ENCODE assay signal across 16 mouse cellular contexts in the genomic region with DNA sequence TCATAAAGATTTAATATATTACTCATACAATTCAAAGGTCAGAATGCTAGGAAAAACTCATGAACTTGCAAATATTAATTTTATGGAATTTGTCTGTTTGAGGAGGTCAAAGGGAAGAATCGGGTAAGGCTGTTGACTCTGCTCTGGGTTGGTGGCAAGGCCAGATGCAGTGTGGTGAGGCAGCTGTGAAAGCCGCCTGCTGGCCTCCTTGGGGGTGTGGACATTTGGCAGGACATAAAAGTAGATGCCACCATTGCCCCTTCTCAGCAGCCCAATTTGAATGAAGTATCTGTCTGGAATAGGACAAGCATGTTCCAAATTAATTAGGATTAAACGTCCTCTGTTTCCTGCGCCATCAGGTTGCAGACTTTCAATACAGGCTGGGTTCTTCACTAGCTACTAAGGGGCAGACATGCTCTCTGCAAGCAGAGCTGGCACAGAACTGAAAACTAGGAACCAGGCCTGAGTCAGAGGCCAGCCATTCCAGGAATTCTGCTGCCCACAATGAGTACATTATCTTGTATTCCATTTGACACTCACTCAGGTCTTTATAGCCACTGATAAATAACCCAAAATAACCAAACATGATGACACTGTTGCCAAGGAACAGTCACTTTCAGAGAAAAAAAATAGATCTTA. TPM values are rescaled to one million over a fixed set of nuclear protein-coding genes. Genes with fewer than 3 reads are reported as not detected.
DNase-seq lines count a peak whose midpoint lies in the region; ATAC-seq and TF ChIP-seq lines count a peak whose summit lies in the region.
"Had no signal": no experiment of that assay in that cellular context is flagged by ENCODE, and none has a peak within 500 bp of the region (broad histone marks: within the 10 kb centered on the region; RNA-seq: fewer than 3 reads in every experiment).

No protein-coding gene starts in this region.

- H3K27ac ChIP-seq in intestine, embryonic 16.5 days (ENCODE audit: low read length) = no peak overlapping the region
- no peak overlapping the region for H3K27ac ChIP-seq in intestine, embryonic 15.5 days
- peak overlapping the region; percentile 95 for H3K27ac ChIP-seq in heart, embryonic 12.5 days (ENCODE audit: poor library complexity, severe bottlenecking)
- H3K27ac ChIP-seq in hindbrain, embryonic 13.5 days = no peak overlapping the region
- H3K27ac ChIP-seq: embryonic facial prominence, embryonic 15.5 days; liver, embryonic 15.5 days; macrophage; midbrain, embryonic 13.5 days had no signal

- ATAC-seq in intestine, embryonic 16.5 days = 0 out of 2 replicates have a peak, but pooled peaks have one; percentile 16
- no peak for ATAC-seq in intestine, embryonic 15.5 days
- ATAC-seq in heart, embryonic 12.5 days (ENCODE audit: insufficient number of reproducible peaks, low FRiP score) = peak; percentile 72
- ATAC-seq in hindbrain, embryonic 13.5 days (ENCODE audit: low FRiP score) = no peak
- ATAC-seq: CD4-positive, CD25-positive, alpha-beta regulatory T cell, adult 4 months; forebrain, embryonic 14.5 days; midbrain, embryonic 13.5 days had no signal

- H3K79me2 ChIP-seq in myocyte (ENCODE audit: control insufficient read depth, insufficient read depth) = peaks cover 35% of the 10 kb centered on the region

- H3K4me2 ChIP-seq in intestine, embryonic 16.5 days (ENCODE audit: low read depth, low read length) = no peak overlapping the region
- H3K4me2 ChIP-seq in intestine, embryonic 15.5 days (replicated peaks) = no peak overlapping the region
- H3K4me2 ChIP-seq in heart, embryonic 12.5 days = peak overlapping the region; percentile 7; the same call in 1 of the 2 replicates
- peak overlapping the region; percentile 28 for H3K4me2 ChIP-seq in myocyte (ENCODE audit: low read depth)
- H3K4me2 ChIP-seq in hindbrain, embryonic 13.5 days = no peak overlapping the region
- H3K4me2 ChIP-seq: embryonic facial prominence, embryonic 15.5 days; liver, embryonic 15.5 days; midbrain, embryonic 13.5 days had no signal

- DNase-seq in adrenal gland, postnatal 25 days = peak; percentile 32
- no peak for DNase-seq in spleen, postnatal 4 days (ENCODE audit: low spot score in 2 of 2)
- DNase-seq: cerebellum, adult 11-12 months; gastrocnemius, postnatal 14 days; thymus, postnatal 25 days had no signal

- no peak overlapping the region for H3ac ChIP-seq in myocyte (ENCODE audit: control insufficient read depth, insufficient read length)

- WGBS in intestine, embryonic 16.5 days = 84% methylated on average over 4 of the region's 4 CpGs
- 90% methylated on average over 4 of the region's 4 CpGs for WGBS in intestine, embryonic 15.5 days
- 58% methylated on average over 4 of the region's 4 CpGs for WGBS in heart, embryonic 12.5 days
- 95% methylated on average over 4 of the region's 4 CpGs for WGBS in hindbrain, embryonic 13.5 days

- no peak overlapping the region for H3K9ac ChIP-seq in intestine, embryonic 16.5 days (ENCODE audit: low read depth, low read length)
- H3K9ac ChIP-seq in intestine, embryonic 15.5 days = no peak overlapping the region
- no peak overlapping the region for H3K9ac ChIP-seq in heart, embryonic 12.5 days
- H3K9ac ChIP-seq in hindbrain, embryonic 13.5 days = no peak overlapping the region
- H3K9ac ChIP-seq: embryonic facial prominence, embryonic 15.5 days; liver, embryonic 15.5 days; midbrain, embryonic 13.5 days had no signal

- H3K27me3 ChIP-seq in intestine, embryonic 16.5 days (replicated peaks; ENCODE audit: control insufficient read depth, insufficient read depth, low read length) = no peaks in the 10 kb centered on the region
- H3K27me3 ChIP-seq in intestine, embryonic 15.5 days (replicated peaks) = no peaks in the 10 kb centered on the region
- no peaks in the 10 kb centered on the region for H3K27me3 ChIP-seq in heart, embryonic 12.5 days (replicated peaks)
- H3K27me3 ChIP-seq in myocyte (ENCODE audit: control insufficient read depth, insufficient read depth, insufficient read length) = no peaks in the 10 kb centered on the region
- no peaks in the 10 kb centered on the region for H3K27me3 ChIP-seq in hindbrain, embryonic 13.5 days
- H3K27me3 ChIP-seq: embryonic facial prominence, embryonic 15.5 days; liver, embryonic 15.5 days; midbrain, embryonic 13.5 days had no signal

- no peak overlapping the region for H3K4me3 ChIP-seq in intestine, embryonic 16.5 days (ENCODE audit: low read length)
- H3K4me3 ChIP-seq in intestine, embryonic 15.5 days (replicated peaks) = no peak overlapping the region
- no peak overlapping the region for H3K4me3 ChIP-seq in heart, embryonic 12.5 days
- no peak overlapping the region for H3K4me3 ChIP-seq in myocyte
- no peak overlapping the region for H3K4me3 ChIP-seq in hindbrain, embryonic 13.5 days
- H3K4me3 ChIP-seq: embryonic facial prominence, embryonic 15.5 days; liver, embryonic 15.5 days; midbrain, embryonic 13.5 days had no signal

- H3K4me1 ChIP-seq in intestine, embryonic 16.5 days (ENCODE audit: control insufficient read depth, insufficient read depth, low read length) = no peaks in the 10 kb centered on the region
- H3K4me1 ChIP-seq in intestine, embryonic 15.5 days (replicated peaks) = no peaks in the 10 kb centered on the region
- peaks cover 3% of the 10 kb centered on the region for H3K4me1 ChIP-seq in heart, embryonic 12.5 days (replicated peaks)
- H3K4me1 ChIP-seq in hindbrain, embryonic 13.5 days (replicated peaks) = no peaks in the 10 kb centered on the region
- H3K4me1 ChIP-seq: embryonic facial prominence, embryonic 15.5 days; liver, embryonic 15.5 days; midbrain, embryonic 13.5 days had no signal

- H3K9me3 ChIP-seq in intestine, embryonic 16.5 days (ENCODE audit: control insufficient read depth, low read length) = no peaks in the 10 kb centered on the region
- H3K9me3 ChIP-seq in intestine, embryonic 15.5 days = no peaks in the 10 kb centered on the region
- no peaks in the 10 kb centered on the region for H3K9me3 ChIP-seq in heart, embryonic 12.5 days (replicated peaks)
- H3K9me3 ChIP-seq in hindbrain, embryonic 13.5 days = no peaks in the 10 kb centered on the region
- H3K9me3 ChIP-seq: embryonic facial prominence, embryonic 15.5 days; liver, embryonic 15.5 days; midbrain, embryonic 13.5 days had no signal

- no peak for TF ChIP-seq POLR2A in myocyte (IDR thresholded peaks at IDR 0.05; ENCODE audit: insufficient read length, low read depth)

- no peaks in the 10 kb centered on the region for H3K36me3 ChIP-seq in intestine, embryonic 16.5 days (ENCODE audit: control insufficient read depth, insufficient read depth, low read length)
- H3K36me3 ChIP-seq in intestine, embryonic 15.5 days = no peaks in the 10 kb centered on the region
- H3K36me3 ChIP-seq in heart, embryonic 12.5 days = peaks cover 14% of the 10 kb centered on the region
- peaks cover 21% of the 10 kb centered on the region for H3K36me3 ChIP-seq in myocyte (ENCODE audit: control insufficient read depth, insufficient read depth)
- 0 out of 2 replicates have a peak, but pooled peaks cover 2% of the 10 kb centered on the region for H3K36me3 ChIP-seq in hindbrain, embryonic 13.5 days
- H3K36me3 ChIP-seq: midbrain, embryonic 13.5 days had no signal

TF ChIP-seq in myocyte, 11 proteins besides CTCF, POLR2A, EP300 and RAD21:
- TF ChIP-seq MYOD1 (IDR thresholded peaks at IDR 0.05; ENCODE audit: control insufficient read depth in 1 of 3, insufficient read length in 2 of 3, low read depth in 2 of 3) (peak in 2 of 3 experiments; percentile 70 to 78), REST (IDR thresholded peaks at IDR 0.05; ENCODE audit: insufficient read depth, insufficient read length) (no peak), POLR2AphosphoS2 (IDR thresholded peaks at IDR 0.05; ENCODE audit: insufficient read length, low read depth) (no peak), MAX (IDR thresholded peaks at IDR 0.05; ENCODE audit: low read depth) (no peak), TCF3 (IDR thresholded peaks at IDR 0.05; ENCODE audit: insufficient read length, low read depth) (peak; percentile 51), MYOG (IDR thresholded peaks at IDR 0.05; ENCODE audit: control insufficient read depth in 1 of 3, insufficient read depth in 1 of 3, insufficient read length in 2 of 3, low read depth in 2 of 3) (peak; percentile 20 to 88 (median 58)), E2F4 (IDR thresholded peaks at IDR 0.05; ENCODE audit: insufficient read depth) (no peak), TCF12 (IDR thresholded peaks at IDR 0.05; ENCODE audit: insufficient read depth, poor library complexity, severe bottlenecking) (no peak), CEBPB (IDR thresholded peaks at IDR 0.05; ENCODE audit: insufficient read depth, poor library complexity, severe bottlenecking) (no peak)

RNA-seq across cellular contexts. Expression of gene Antxr2, which starts 44.1 kb away (rescaled TPM):
- 19.7 and 21.3 TPM in 2 replicates for polyA plus RNA-seq in intestine, embryonic 16.5 days (2015; fragmentation: Nextera tagmentation; extraction: Ambion mirVana)
- 19.1 and 21.7 TPM in 2 replicates for polyA plus RNA-seq in intestine, embryonic 15.5 days (2015; fragmentation: Nextera tagmentation; extraction: Ambion mirVana)
- total RNA-seq in adrenal gland, postnatal 25 days (2021) = 36.8 and 49.5 TPM in 2 replicates
- polyA plus RNA-seq in heart, embryonic 12.5 days (2016; fragmentation: Nextera tagmentation; extraction: Ambion mirVana) = 64.2 and 64.3 TPM in 2 replicates
- 23.1 TPM for polyA plus RNA-seq in myocyte (2012; fragmentation: generic; extraction: Trizol)
- polyA plus RNA-seq in hindbrain, embryonic 13.5 days (2015; fragmentation: Nextera tagmentation; extraction: Ambion mirVana) = 3.9 and 4.6 TPM in 2 replicates

Comparison
In these comparisons a context has a peak if more than half of its experiments do, and no peak if none do; other contexts are left out.
1. ATAC-seq: peak in intestine, embryonic 16.5 days (single experiment) and heart, embryonic 12.5 days (single experiment); none in intestine, embryonic 15.5 days (single experiment) and hindbrain, embryonic 13.5 days (single experiment).
2. H3K4me2 ChIP-seq: peak in heart, embryonic 12.5 days (single experiment) and myocyte (single experiment); none in intestine, embryonic 16.5 days (single experiment), intestine, embryonic 15.5 days (single experiment) and hindbrain, embryonic 13.5 days (single experiment).